In the genomic region with DNA sequence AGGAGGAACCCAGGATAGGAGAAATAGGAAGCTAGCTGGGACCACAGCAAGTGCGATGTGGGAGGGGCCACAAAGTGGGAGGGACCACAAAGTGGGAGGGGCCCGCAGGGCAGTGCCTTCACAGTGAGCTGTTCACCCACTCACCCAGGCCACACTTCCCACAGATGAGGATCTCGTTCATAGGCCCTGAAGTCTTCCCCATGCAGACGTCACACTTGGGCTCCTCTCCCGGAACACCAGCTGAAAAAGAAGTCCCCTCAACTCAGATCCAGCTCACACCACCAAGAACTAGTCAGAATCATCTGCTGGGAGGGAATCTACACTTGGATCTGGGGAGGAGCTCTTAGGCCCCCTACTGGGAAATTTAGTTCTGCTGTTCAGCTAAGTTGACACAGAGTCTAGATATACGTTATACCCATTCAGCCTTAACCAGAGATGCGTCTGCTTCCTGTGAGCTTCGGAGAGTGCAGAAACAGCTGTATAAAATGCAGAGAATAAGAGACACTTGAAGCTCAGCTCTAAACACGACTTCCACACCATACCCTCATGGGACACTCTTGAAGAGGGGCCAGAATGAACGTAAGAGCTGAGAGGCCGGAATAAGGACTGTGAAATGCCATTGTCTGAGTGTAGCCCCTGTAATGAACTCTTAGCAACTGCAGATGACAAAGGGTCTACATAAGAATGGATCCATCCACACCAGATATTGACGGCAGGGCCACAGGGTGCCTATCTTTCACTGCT, we compare ENCODE assay signal across 8 mouse cellular contexts. TPM values are rescaled to one million over a fixed set of nuclear protein-coding genes. Genes with fewer than 3 reads are reported as not detected.
DNase-seq lines count a peak whose midpoint lies in the region; ATAC-seq and TF ChIP-seq lines count a peak whose summit lies in the region.

No protein-coding gene starts in this region.

- DNase-seq in left cerebral cortex, adult 2 months (ENCODE audit: extremely low spot score in 1 of 2, low spot score in 2 of 2), result peak in 1 of 2 experiments; percentile 24
- DNase-seq in left cerebral cortex, postnatal 4 days, result no peak
- peak; percentile 74 for DNase-seq in R1 (ENCODE audit: low read depth, low spot score)
- DNase-seq in kidney, postnatal 25 days, result peak; percentile 41 to 74
- DNase-seq in natural killer cell, adult 2 months (ENCODE audit: low spot score in 2 of 2), result peak; percentile 44 to 75

- peaks cover 15% of the 10 kb centered on the region for H3K4me1 ChIP-seq in hindbrain, embryonic 12.5 days

- peak; percentile 19 for TF ChIP-seq CTCF in left cerebral cortex, adult 2 months (IDR thresholded peaks at IDR 0.05)

- H3K27me3 ChIP-seq in hindbrain, embryonic 12.5 days, result peaks cover 8% of the 10 kb centered on the region

- intact Hi-C loops in left cerebral cortex, adult 2 months (cut with DNase I), result no loop called here
- intact Hi-C loops in left cerebral cortex, postnatal 4 days (cut with DNase I), result no loop called here

- no peak overlapping the region for H3K9ac ChIP-seq in hindbrain, embryonic 12.5 days

- no peak overlapping the region for H3K27ac ChIP-seq in left cerebral cortex, adult 2 months
- H3K27ac ChIP-seq in hindbrain, embryonic 12.5 days, result no peak overlapping the region

- peak; percentile 39 for ATAC-seq in common myeloid progenitor, adult 5-6 weeks (replicated peaks; ENCODE audit: low read depth, poor library complexity, severe bottlenecking)
- ATAC-seq in inflammation-experienced regulatory T-cells, adult 6 months, result no peak
- ATAC-seq in hindbrain, embryonic 12.5 days (ENCODE audit: low FRiP score), result no peak

- H3K9me3 ChIP-seq in hindbrain, embryonic 12.5 days (replicated peaks), result no peaks in the 10 kb centered on the region

- WGBS in hindbrain, embryonic 12.5 days, result 44% methylated on average over 12 of the region's 12 CpGs

- no peaks in the 10 kb centered on the region for H3K36me3 ChIP-seq in hindbrain, embryonic 12.5 days

- no peak overlapping the region for H3K4me2 ChIP-seq in hindbrain, embryonic 12.5 days (replicated peaks)

- H3K4me3 ChIP-seq in left cerebral cortex, adult 2 months, result no peak overlapping the region
- no peak overlapping the region for H3K4me3 ChIP-seq in hindbrain, embryonic 12.5 days

RNA-seq across cellular contexts. Expression of a gene that starts 6.8 kb away (rescaled TPM):
- 1 to 10 TPM in 1 of 2 experiments, under 1 TPM in 1; 0.84 to 1.3 TPM for total RNA-seq in left cerebral cortex, adult 2 months (2021)
- 1 to 10 TPM; 2.3 to 4.5 TPM for total RNA-seq in left cerebral cortex, postnatal 4 days (2021)
- 5.8 and 9.6 TPM in 2 replicates for total RNA-seq in common myeloid progenitor, adult 5-6 weeks (2017)
- 1 to 10 TPM; 1.1 to 3.9 (median 1.2) TPM for polyA plus RNA-seq in inflammation-experienced regulatory T-cells, adult 6 months (2017; shearing (Covaris generic))
- 1.6 TPM in 2 replicates for polyA plus RNA-seq in hindbrain, embryonic 12.5 days (2016; fragmentation: Nextera tagmentation; extraction: Ambion mirVana)

RNA-seq across cellular contexts. Expression of a gene that starts 32.3 kb away (rescaled TPM):
- 10 to 100 TPM; 31.9 to 35.7 TPM for total RNA-seq in left cerebral cortex, adult 2 months (2021)
- 10 to 100 TPM; 38.2 to 45.8 TPM for total RNA-seq in left cerebral cortex, postnatal 4 days (2021)
- total RNA-seq in common myeloid progenitor, adult 5-6 weeks (2017), result 32.7 and 36.0 TPM in 2 replicates
- polyA plus RNA-seq in inflammation-experienced regulatory T-cells, adult 6 months (2017; shearing (Covaris generic)), result 10 to 100 TPM; 60.2 to 83.4 (median 72.6) TPM
- 92.0 and 97.1 TPM in 2 replicates for polyA plus RNA-seq in hindbrain, embryonic 12.5 days (2016; fragmentation: Nextera tagmentation; extraction: Ambion mirVana)

RNA-seq across cellular contexts. Expression of a gene that starts 32.8 kb away (rescaled TPM):
- under 1 TPM; 0.23 to 0.93 TPM for total RNA-seq in left cerebral cortex, adult 2 months (2021)
- under 1 TPM; 0.20 to 0.52 TPM for total RNA-seq in left cerebral cortex, postnatal 4 days (2021)
- total RNA-seq in common myeloid progenitor, adult 5-6 weeks (2017), result not detected in 2 replicates
- polyA plus RNA-seq in inflammation-experienced regulatory T-cells, adult 6 months (2017; shearing (Covaris generic)), result not detected
- polyA plus RNA-seq in hindbrain, embryonic 12.5 days (2016; fragmentation: Nextera tagmentation; extraction: Ambion mirVana), result 0.23 TPM in 1 of 2 replicates, not detected in the other

RNA-seq across cellular contexts. Expression of a gene that starts 54.5 kb away (rescaled TPM):
- total RNA-seq in left cerebral cortex, adult 2 months (2021), result 1 to 10 TPM; 1.3 to 1.6 TPM
- 1 to 10 TPM; 1.1 to 2.6 TPM for total RNA-seq in left cerebral cortex, postnatal 4 days (2021)
- total RNA-seq in common myeloid progenitor, adult 5-6 weeks (2017), result 0.69 and 1.3 TPM in 2 replicates
- 100 to 1,000 TPM; 240 to 310 (median 304) TPM for polyA plus RNA-seq in inflammation-experienced regulatory T-cells, adult 6 months (2017; shearing (Covaris generic))
- polyA plus RNA-seq in hindbrain, embryonic 12.5 days (2016; fragmentation: Nextera tagmentation; extraction: Ambion mirVana), result 1.1 and 2.3 TPM in 2 replicates
